Mouse (Mus musculus) thymus, postnatal 10 days (tissue): ENCODE results near the gene Isl1.

ENCODE experiments used
- DNase-seq, 2 experiments: peaks; one replicate each; pipeline ENCODE4 v3.0.0; 2021; ENCODE audit warnings: low spot score in 2 of 2

Gene Isl1

DNA sequence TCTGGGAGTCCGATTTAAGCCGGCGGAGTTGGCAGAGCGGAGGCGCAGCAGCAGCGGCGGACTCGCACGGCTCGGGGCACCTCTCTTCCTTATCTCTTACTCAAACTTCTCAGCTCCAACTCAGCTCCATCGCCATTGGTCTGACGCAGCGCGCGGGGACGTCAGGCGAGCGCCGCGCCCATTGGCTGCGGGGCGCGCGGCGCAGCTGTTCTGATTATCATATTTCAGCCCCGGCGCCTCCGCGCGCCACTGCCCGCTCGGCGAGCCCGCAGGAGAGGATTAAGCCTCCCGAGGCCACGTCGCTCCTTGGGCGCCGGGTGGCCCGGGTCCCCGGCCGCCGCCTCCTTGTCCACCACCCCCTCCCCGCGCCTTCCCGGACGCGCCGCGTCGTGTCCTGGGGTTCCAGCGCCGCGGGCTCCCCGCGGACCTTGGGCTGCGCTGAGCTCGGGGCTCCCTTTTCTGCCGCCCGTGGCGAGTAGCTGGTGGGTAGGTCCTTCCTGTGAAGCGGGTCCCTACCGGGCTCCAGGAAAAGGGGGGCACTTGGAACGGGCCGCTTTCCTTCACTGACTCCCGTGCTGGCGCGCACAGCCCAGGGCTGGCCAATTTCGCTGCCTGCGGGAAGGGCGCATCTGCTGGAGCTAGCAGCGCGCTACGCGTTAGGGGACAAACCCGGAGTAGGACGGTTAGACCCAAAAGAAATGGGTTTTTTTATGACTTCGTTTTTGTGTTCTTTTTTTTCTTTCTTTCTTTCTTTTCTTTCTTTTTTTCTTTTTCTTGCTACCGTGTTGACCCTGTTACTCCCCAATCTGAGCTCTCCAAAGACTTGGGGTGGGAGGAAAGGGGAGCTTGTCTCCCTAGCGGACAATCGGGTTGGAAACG is at the start of gene Isl1:
Isl1 (minus strand) TSS at position 106 of the 879 bp plus-strand sequence.
- DNase-seq, result no peak

DNA sequence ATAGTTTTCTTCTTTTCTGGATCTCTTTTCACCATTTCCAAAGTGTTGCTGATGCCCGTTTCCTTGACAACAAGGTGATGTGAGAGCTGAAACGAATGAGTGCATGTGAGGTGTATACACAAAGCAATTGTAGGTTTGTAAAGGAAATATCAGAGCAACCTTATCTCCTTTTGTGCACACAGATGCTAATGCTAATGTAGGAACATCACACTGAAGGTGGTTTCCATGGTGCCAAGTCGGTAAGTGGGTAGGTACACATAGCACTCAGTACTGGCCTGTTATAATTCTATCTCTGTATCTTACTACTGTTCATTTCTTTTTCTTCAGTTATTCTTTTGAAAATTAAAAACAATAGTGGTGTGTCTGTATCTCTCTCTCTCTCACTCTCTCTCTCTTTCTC is 26.3 kb upstream of the Isl1 start:
- no peak for DNase-seq

DNA sequence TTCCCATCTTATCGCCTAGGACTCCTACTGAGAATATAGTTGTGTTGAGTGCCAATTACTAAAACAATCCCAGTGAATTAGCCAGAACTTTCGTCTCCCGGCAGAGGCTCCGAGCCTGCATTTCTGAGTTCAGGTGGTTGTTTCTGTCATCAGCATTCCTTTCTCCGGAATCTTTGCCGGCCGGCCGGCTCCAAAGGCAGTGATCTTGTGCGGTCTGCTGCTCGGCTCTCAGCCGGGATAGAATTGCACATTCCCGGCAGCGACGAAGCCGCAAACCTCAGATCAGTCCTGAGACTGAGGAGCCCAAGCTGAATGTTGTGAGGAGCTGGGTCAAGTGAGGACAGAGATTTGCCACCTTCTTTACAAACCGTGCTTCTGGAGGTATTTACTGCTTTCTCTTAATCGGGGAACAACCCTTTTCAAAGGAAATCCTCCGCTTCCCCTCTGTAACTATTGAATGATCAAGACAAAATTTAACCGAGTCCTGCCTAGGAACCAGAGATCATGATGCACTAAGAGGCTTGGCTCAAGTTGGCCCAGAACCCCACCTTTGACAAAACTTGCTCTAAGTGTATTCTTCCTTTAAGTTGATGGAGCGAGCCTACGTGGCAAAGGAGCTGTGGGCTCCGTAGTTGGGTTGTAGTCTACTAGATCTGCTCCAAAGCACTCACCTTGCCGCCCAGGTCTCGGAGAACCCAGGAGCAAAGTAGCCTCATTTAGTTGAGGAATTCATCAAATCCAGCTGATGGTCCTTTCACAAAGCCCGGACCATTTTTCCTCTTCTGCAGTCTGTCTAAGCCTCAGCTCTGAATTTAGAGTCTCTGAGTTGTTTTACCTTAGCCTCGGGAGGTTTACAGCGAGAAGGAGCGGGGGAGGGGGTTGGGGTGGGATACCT is 4.4 kb upstream of the Isl1 start:
- DNase-seq, result no peak

DNA sequence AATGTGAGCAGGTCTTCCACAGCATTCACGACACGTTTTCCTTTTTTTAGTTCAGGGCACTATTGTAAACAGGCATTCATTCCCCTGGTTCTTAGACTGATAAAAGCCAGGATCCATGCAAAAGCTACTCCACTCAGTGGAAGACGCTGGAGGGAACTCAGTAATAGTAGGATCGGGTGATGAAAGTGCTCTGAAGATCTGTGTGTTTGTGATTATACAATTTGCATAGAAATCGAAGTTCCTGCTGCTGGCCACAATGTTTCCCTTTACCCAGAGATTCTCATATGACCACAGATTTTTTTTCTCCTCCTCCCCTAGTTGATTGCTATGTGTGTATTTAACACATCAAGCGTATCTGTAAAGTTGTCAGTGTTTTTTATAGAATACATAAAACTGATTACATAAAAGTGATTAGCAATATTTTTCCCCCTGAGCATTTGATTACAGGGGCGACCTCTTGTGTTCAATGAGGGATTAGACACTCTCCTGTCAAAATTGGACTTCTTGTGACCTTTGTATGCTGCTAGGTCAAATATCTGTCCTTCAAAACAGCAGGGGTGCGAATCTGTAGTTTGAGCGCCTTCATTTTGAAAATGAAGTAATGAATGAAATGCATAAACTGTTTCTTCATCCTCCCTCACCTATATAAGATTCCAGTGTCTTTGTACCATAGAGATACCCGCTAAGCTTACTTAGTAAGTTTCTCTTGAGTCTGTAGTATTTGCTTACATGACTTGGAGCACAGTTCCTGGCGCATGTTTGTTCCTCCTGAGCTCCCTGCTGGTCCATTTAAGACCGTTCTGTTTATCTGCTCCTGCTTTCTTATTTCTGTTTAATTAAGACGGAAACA is 2.6 kb upstream of the Isl1 start:
- DNase-seq, result no peak

DNA sequence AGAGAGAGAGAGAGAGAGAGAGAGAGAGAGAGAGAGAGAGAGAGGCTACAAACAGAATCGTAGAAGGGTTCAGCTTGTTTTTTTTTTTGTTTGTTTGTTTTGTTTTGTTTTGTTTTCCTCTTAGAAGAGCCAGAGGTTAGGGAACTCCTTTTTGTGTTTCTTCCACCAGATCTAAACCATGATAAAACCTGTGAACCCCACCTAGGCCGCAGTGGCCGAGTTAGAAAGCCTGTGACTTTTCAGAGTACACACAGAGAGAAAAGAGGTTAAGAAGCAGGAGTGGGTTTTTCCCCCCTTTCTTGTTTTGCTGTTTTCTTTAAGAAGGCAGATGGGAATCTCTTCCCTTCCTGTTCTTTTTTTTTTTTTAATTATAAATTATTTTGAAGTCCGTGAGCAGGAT is 1.5 kb upstream of the Isl1 start:
- no peak for DNase-seq

DNA sequence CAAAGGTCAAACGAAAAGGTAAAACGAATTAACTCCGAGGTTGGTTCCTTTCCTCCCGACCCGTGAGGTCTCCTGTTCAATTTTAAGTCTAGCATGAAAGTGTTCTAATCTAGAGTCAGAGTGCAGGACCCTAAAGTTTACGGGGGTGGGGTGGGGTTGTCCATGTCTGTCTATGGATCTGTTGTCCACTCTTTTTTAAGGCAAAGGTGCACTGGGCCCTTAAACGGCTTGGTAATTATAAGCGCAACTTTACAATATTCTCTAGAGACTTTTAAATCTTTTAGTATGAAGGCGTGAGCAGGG is 925 bp upstream of the Isl1 start:
- DNase-seq, result no peak

DNA sequence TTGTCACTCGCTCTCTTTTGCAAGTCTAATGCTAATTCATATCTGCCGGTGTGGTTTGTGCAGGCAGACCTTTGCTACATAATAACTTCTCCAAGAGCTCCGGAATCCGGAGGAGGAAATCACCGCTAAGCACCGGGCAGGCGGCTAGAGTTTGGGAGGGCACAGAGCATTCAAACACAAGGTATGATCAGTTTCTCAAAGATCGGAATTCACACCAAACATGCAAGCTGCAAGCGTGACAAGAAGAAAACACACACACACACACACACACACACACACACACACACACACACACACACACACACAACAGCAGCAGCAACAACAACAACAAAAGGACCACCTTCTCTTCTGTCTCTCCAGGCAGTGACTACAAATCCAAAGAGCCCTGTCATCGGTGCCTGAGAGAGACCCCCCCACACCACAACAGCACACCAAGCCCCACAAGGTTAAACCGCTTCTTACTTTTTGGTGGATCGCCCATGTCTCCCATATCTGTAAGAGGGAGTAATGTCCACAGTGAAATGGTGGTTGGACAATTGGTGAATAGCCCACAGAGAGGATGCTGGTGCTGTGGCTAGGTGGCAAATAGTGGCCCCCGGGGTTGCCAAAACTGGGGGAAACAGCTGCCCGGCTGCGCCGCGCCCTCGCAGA is 431 bp downstream of the Isl1 start:
- DNase-seq, result no peak

DNA sequence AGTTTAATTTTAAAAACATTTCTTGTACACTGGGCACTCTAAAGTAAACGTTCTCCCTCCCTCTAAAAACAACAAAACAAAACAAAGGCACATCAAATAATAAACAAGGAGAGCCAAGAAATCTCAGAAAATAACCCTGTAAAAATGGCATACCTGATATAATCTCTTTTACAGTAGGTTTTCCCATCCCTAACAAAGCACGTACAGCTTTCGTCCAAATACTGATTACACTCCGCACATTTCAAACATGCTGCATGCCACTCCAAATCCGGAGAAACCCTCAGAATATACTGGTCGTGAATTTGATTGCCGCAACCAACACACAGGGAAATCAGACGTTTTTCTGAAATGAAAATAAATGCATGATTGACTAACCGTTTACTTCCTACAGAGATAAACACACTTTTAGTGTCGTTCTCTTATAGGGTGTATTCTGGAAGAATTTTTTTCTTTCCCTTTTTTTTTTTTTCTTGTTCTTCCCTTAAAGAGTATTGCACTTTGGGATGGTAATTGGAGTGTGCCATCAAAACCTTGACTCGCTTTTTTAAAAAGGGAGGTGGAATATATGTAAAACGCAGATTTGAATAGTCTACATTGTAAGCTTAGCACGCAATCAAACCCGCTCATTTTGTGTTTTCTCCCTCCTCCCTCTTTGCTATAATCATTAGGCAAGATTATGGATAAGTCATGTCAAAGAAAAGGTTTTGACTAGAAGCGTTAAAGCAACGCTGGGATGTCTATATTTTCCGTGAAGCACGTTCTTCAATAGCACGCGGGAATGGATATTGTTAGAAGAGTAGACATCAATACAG is 1.2 kb downstream of the Isl1 start:
- no peak for DNase-seq

DNA sequence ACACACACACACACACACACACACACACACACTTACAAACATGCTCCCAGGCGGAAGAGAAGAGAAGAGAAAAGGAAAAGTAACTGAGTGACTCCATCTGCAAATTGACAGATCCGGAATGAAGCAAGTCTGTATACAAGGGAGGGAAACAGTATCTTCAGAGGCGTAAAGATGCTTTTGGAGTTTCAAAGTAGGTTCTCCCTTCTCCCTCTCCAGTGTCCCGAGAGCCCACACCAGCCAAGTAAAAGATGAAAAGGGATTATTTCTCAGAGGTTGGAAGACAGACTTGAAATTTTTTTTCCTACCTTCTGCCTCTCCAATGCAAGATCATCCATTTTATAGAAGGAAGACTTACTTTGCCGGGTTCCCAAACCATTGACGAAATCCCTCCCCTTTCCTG is 2.9 kb downstream of the Isl1 start:
- no peak for DNase-seq

DNA sequence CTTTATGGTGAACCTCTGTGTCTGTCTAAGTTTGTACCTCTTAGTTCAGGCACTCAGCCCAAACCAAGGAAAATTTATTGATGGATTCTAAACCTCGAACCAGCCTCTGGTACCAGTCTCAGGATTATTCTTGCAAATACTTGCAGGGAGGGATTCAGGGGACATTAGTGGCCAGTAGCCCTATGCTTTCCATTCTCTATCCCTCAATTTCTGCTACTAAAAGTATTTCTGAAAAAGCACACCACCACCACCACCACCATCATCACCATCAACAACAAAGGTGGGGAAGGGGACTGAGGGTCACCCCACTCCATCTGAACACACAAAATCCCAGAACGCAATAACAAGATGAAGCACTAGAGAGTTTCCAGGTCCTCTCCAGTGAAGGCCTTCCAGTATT is 3.8 kb downstream of the Isl1 start:
- DNase-seq, result no peak

DNA sequence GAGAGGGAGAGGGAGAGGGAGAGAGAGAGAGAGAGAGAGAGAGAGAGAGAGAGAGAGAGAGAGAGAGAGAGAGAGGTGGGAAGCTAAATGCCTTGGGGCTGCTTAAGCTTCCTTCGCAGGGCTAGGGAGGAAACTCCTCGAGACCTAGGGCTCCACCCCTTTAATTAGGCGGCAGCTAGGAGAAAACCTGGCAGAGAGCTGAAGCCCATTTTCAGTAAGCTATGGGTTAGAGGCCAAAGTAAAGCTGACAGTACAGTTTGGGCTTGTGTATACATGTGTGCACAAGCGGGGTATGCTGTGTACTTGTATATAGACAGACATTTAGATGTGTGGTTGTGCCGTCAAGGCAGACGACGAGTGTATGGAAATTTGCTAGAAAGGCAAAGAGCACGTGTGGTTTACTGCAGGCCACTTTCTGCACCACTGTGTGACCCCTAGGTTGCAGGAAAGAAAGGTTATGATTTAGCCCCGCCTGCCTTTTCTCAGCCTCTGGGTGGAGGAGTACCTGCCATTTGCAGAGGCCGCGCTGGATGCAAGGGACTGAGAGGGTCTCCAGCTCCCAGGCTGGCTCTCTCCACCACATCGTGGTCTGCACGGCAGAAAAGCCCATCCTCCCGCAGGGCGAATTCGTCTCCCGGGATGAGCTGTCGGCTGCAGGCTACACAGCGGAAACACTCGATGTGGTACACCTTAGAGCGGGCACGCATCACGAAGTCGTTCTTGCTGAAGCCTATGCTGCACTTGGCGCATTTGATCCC is 4.6 kb downstream of the Isl1 start:
- DNase-seq, result no peak

DNA sequence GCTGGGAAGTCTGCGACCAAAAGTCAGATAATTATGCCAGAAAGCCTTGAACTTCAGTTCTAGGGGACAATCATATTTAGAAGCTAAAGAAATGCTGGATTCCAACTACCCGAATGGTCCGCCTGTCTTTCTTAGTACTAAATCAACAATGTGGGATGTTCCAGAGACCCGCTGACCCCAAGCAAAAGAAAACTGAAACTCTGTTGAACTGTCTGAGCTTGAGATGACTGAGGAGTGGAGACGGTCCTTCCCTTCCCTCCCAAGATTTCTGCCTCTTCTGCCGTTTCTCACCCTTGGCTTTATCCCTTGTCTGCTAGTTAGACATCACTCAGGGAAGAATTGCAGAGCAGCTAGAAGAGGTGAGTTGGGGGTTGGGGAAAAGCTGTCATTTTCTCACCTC is 5.7 kb downstream of the Isl1 start:
- DNase-seq, result no peak

DNA sequence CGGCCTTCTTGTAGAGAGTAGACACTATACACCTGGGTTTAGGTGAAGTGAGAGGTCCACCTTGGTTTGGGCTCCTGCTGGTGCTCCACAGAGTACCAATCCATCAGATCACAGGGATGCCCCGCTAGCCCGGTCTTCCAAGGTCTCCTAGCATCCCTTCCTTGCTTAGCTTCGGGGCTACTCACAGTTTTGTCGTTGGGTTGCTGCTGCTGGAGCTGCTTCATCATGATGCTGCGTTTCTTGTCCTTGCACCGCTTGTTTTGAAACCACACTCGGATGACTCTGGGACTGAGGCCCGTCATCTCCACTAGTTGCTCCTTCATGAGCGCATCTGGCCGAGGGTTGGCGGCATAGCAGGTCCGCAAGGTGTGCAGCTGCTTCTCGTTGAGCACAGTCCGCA is 6.6 kb downstream of the Isl1 start:
- no peak for DNase-seq

DNA sequence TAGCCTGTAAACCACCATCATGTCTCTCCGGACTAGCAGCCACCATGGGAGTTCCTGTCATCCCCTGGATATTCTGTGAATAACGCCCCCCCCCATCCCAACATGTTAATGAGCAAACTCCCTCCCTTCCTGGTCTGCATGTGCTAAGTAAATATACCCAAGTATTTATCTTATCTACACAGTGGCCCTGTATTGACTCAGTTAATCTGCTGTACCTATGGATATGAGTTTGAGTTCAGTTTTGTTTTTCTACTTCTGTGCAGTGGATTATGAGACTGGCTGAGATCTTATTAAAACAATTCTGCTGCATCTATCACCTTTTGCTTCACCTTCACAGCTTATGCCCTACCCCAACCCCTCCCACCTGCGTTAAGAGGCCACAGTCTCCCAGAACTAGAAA is 7.8 kb downstream of the Isl1 start:
- no peak for DNase-seq

DNA sequence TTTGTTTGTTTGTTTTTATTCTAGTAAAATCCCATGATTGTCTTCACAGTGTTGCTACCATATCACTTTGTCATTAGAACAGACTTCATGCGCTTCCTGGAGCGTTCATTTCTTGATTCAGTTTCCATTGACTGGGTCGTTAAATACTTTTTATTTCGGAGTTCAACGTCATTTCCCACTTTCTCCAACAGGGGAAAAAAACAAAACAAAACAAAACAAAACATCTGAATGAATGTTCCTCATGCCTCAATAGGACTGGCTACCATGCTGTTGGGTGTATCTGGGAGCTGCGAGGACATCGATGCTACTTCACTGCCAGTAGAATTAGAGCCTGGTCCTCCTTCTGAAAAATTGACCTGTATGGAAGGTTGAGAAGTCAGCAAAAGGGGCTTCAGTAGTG is 10.2 kb downstream of the Isl1 start:
- no peak for DNase-seq

DNA sequence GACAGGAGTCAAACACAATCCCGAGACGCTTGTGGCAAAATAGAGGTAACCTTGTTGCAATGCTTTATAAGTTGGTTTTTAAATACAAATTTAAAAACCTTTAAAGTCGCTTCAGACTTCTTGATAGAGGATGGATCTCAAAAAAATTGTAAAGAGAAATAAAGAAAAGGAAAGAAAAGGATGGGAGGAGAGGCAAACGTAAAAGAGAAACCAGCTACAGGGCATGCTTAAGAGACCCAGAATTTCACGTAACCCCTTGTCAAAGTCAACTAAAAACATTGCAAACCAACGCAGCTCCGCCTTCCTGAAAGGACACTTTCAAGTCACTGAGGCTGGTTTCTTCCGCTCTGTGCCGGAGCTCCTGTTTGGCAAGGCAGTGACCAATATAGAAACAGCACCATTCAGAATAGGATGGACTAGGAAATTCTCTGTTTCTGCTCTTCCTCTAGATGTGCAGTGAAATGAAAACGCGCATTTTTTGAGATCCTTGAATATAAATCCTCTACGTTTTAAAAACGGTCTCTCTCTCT is 10.8 kb downstream of the Isl1 start:
- no peak for DNase-seq

DNA sequence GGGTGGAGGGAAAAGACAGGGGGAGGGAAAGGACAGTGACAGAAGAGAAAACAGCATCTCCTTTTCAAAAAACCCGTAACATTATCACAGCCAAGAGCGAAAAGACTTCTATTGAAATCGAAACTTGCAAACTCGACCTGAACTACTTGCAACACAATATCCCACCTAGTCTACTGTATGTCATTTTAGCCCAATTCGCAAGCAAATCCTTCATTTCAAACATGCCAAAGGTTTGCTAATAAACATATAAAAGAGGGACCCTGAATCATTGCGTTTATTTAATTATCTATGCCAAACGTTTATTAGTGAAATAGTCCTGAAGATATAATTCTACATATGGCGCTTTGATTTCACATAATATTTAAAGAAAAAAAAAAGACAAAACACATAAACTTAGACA is 11.5 kb downstream of the Isl1 start:
- DNase-seq, result no peak

DNA sequence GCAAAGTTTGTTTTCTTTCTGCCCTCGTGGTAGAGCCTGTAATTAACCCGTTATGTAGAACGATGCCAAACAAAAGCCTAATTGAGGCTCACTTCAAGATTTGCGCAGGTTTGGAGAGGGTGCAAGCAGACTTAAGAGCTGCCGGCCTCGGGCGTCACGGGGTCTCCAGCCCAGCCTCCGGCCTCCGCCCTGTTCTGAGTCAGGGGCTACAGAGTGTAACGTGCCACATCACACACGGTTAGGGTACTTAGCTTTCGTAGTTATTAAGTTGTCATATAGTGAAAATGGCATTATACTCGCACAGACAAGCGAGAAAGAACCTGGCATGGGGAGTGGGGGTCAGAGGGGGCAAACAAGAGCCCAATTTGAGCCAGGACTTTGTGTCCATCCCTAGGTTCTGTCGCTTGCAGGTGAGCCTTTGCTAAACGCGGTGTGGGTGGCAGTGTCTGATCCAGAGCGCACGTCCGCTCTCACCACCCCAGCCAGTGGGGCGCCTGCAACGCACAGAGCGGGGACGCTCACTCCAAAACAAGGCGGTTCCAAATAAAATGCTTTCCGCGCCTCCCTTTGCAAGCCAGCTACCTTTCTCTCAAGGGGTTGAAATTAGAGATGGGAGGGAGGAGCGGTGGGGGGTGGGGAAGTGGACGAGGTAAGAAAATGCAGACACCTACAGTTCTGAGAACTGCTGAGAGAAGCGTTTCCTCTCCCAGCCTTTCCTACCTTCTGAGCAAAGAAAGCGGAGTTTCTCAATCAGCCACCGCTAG is 12.3 kb downstream of the Isl1 start:
- no peak for DNase-seq

DNA sequence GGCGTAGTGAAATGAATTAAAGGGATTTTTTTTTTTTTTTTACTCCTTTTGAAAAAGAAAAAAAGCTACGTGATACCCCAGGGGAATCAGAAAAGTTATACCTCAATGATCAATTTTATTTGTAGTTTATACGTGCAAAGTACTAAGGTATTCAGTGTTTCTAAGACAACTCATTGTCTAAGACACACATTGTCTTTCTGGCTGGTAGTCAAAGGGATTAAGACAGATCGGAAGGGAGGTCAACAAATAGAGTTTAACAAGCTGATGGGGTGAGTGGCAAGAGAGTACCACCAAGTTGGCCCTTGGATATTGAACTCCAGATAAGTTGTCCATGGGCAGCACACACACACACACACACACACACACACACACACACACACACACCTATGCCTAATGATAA is 14.1 kb downstream of the Isl1 start:
- DNase-seq, result no peak
